Mouse (Mus musculus): ENCODE results near the gene Hddc2. TPM values are rescaled to one million over a fixed set of nuclear protein-coding genes. Genes with fewer than 3 reads are reported as not detected.
A peak's percentile ranks its signal among the peaks of the same experiment; 100 is the strongest.

The Hddc2 gene
- 54.3 and 54.5 TPM in 2 replicates for polyA plus RNA-seq (2015; fragmentation: Nextera tagmentation; extraction: Ambion mirVana)

DNA sequence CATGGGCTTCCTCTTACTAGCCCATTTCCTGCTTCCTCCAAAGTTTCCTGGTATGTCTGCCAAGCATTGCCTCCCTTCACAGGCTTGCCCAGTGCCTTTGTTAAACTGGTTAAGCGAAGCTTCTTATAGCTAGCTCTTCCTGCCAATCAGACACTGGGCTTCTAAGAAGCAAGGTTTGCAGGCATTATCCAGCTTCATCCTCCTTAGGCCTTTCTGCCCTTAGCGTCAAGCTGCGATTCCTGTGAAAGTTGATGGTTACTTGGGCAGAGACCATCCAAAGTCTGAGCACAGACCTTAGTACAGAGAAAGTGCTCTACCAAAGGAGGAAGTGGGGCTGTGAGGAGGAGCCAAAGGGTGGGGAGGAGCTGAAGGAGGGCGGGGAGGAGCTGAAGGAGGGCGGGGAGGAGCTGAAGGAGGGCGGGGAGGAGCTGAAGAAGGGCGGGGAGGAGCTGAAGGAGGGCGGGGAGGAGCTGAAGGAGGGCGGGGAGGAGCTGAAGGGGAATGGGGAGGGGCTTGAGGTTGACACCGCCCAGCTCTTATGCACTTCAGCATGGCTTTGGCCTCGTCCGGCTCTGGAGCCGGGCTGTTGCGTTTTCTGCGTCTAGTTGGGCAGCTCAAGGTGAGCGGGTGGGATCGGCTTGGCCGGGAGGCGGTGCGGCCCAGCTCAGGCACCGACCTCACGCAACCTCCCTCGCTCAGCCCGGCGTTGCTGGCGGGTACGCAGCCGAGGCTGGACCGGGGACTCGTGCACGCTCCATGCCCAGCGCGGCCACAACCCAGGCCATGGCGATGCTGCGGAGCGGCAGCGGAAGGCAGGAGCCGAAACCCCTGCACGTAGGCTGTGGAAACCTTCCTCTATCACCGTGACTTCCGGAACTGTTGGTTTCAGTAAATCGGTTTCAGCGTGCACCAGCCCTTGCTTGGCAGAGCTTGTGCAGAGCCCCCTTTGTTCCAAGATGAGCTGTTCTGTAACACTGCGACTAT, at the start of gene Hddc2:
TSS of gene Hddc2 (plus strand) at position 519 of the 984 bp plus-strand sequence.
- H3K9ac ChIP-seq, result peak within 1 kb of the TSS; percentile 79
- H3K9me3 ChIP-seq, result no peaks in the 10 kb centered on the region
- ATAC-seq (ENCODE audit: low read depth), result peak; percentile 97
- no peaks in the 10 kb centered on the region for H3K27me3 ChIP-seq
- H3K4me3 ChIP-seq, result peak within 1 kb of the TSS; percentile 74
- WGBS, result 5% methylated on average over 42 of the region's 44 CpGs
- H3K4me1 ChIP-seq (replicated peaks), result peaks cover 11% of the 10 kb centered on the region
- peaks cover 10% of the 10 kb centered on the region; the same call in 1 of the 2 replicates for H3K36me3 ChIP-seq
- H3K27ac ChIP-seq (replicated peaks), result peak within 1 kb of the TSS; percentile 84
- peak within 1 kb of the TSS; percentile 69 for H3K4me2 ChIP-seq

DNA sequence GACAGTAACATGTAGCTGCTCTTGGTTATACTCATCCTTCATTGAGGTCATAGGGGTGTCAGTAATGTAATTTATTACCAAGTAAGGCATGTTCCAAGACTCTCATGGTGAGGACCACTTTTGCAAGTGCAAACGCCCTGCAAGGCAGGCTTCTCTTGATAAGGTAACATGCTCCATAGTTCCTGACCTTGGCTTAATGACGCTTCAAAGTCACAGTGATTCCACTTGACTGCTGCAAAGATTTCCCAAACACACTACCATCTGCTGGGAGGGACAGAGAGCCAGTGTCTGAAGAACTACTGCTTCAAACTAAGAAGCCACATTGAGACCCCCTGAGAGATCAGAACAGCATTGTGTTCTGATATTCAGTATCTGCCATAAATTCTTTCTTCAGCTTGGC, 40.4 kb upstream of the Hddc2 start:
- no peaks in the 10 kb centered on the region for H3K9me3 ChIP-seq
- no peak for ATAC-seq (ENCODE audit: low read depth)
- H3K36me3 ChIP-seq, result no peaks in the 10 kb centered on the region
- no peak overlapping the region for H3K9ac ChIP-seq
- H3K4me3 ChIP-seq, result no peak overlapping the region
- no peaks in the 10 kb centered on the region for H3K4me1 ChIP-seq (replicated peaks)
- H3K27ac ChIP-seq (replicated peaks), result 0 out of 2 replicates have a peak overlapping the region, but pooled peaks have one; percentile 18
- WGBS, result 76% methylated on average over 2 of the region's 2 CpGs
- no peaks in the 10 kb centered on the region for H3K27me3 ChIP-seq
- no peak overlapping the region for H3K4me2 ChIP-seq

DNA sequence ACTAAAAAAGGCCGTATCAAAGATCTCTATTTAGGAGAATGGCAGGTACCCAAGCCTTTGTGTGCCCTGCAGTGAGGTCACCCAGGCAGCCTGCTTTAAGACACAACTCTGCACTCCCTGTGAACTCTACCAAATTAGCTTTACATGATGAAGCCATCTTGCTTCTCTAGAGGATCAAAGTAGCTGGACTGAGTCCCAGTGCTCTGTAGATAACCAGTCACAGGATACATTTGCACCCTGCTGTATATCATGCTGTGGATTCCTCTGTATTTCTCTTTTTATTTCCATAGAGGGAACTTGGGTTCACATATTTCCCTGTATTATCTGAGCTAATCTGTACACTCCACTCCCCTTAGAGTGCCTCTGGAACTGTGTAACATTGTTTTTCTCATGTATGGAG, 40.0 kb upstream of the Hddc2 start:
- no peak for ATAC-seq (ENCODE audit: low read depth)
- H3K27ac ChIP-seq (replicated peaks), result 0 out of 2 replicates have a peak overlapping the region, but pooled peaks have one; percentile 18
- 66% methylated on average over 1 of the region's 1 CpGs for WGBS

DNA sequence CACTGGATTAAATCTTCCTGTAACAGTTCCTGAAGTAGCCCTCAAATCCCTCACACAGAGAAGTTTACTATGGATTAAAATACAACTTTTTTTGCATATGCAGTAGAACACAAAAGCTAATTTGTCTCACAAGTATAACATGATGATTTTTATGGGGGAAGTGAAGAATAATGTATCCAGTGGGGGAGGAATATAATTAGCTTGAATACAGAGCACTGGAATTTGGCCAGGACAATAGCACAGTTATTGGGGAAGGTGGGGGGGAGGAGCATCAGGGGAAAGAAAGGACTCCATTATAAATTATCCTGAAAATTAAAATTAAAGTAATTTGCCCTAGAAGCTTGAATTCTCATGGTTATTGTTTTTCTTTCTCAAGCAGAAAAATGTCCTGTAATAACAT, 25.4 kb upstream of the Hddc2 start:
- H3K4me3 ChIP-seq, result no peak overlapping the region
- no peaks in the 10 kb centered on the region for H3K27me3 ChIP-seq
- H3K36me3 ChIP-seq, result no peaks in the 10 kb centered on the region
- H3K4me1 ChIP-seq (replicated peaks), result no peaks in the 10 kb centered on the region
- H3K9me3 ChIP-seq, result no peaks in the 10 kb centered on the region
- H3K9ac ChIP-seq, result no peak overlapping the region
- no peak overlapping the region for H3K4me2 ChIP-seq
- ATAC-seq (ENCODE audit: low read depth), result no peak; the same call in 1 of the 2 replicates
- H3K27ac ChIP-seq (replicated peaks), result no peak overlapping the region

More for the DNA sequence above, 40.0 kb upstream of the Hddc2 start:
- H3K4me1 ChIP-seq (replicated peaks), result no peaks in the 10 kb centered on the region
- no peak overlapping the region for H3K4me2 ChIP-seq
- no peak overlapping the region for H3K9ac ChIP-seq
- no peaks in the 10 kb centered on the region for H3K9me3 ChIP-seq
- no peaks in the 10 kb centered on the region for H3K27me3 ChIP-seq
- H3K4me3 ChIP-seq, result no peak overlapping the region
- H3K36me3 ChIP-seq, result no peaks in the 10 kb centered on the region

DNA sequence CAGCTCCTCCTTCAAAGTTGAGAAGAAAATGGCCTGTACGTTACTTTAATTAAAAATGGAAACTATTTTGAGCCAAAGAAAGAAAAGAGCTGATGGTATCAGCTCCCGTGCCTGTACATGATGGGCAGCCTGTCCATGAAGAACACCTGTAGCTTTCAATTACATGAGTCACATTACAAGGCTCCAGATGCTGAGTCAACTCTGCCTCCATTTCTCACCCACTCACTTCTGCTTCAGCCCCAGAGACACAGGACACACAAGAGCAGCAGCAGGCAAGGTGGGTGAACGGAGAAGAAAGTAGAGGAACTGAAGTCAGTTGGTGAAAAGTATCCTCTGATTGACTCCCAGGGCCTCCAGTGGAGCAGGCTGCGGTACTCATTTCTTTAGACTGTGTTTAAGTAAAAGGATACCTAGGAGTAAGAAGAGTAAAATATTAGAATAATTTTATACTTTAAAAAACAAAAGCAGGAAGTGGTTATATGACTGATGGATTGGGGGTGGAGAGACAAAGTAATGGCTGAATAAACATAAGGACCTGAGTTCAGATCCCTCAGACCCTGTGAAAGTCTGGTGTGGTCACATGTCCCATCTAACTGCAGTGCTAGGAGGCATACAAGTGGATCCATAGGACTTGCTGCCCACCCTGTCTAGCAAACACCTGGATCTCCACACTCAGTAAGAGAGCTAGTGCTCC, 24.3 kb upstream of the Hddc2 start:
- no peaks in the 10 kb centered on the region for H3K9me3 ChIP-seq
- H3K36me3 ChIP-seq, result no peaks in the 10 kb centered on the region
- WGBS, result 91% methylated on average over 4 of the region's 4 CpGs
- H3K4me3 ChIP-seq, result no peak overlapping the region
- no peak for ATAC-seq (ENCODE audit: low read depth)
- H3K27ac ChIP-seq (replicated peaks), result no peak overlapping the region
- H3K9ac ChIP-seq, result no peak overlapping the region
- no peaks in the 10 kb centered on the region for H3K4me1 ChIP-seq (replicated peaks)
- H3K27me3 ChIP-seq, result no peaks in the 10 kb centered on the region
- H3K4me2 ChIP-seq, result no peak overlapping the region

DNA sequence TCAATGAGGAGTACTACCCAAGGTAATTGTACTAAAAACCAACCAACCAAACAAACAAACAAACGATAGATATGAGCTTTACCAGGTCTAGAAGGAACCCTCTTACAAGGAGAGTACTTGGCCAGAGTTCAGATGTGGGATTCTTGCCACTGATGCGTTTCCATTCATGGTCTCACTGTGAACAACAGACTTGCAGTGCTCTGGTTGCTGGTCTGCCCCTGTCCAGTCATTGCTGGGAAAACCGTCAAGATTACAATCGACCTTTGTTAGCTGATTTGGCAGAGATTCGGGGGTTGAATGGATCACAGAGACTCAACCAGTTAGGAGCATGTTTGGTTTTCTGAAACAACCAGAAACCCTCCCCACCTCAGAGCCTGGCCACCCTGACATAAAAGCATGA, 17.5 kb upstream of the Hddc2 start:
- Histone ChIP-seq H3K27ac (replicated peaks) (no peak overlapping the region), H3K4me3 (no peak overlapping the region), H3K4me1 (replicated peaks) (no peaks in the 10 kb centered on the region), H3K36me3 (no peaks in the 10 kb centered on the region), H3K9ac (no peak overlapping the region), H3K9me3 (no peaks in the 10 kb centered on the region), H3K27me3 (no peaks in the 10 kb centered on the region), H3K4me2 (no peak overlapping the region)
- 47% methylated on average over 5 of the region's 5 CpGs for WGBS
- no peak for ATAC-seq (ENCODE audit: low read depth)

DNA sequence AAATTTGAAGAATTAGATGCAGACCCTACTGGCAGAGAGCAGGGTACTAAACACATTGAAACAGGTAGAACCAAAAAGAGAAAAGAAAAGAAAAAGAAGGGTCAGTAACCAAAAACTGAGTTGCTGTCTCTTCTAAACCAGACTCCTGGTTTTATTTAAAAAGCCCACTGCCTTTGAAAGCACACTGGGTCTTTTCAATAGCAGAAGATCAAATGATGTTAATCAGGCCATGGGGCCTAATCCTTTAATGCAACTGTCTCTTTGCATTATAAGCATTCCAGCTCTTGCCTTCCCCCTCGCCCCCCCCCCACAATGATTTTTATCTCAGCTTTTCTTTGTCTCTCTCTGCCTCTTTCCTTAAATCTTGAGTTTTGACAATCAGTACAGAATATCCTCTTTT, 16.7 kb upstream of the Hddc2 start:
- WGBS, result 63% methylated on average over 1 of the region's 1 CpGs
- no peaks in the 10 kb centered on the region for H3K4me1 ChIP-seq (replicated peaks)
- no peaks in the 10 kb centered on the region for H3K9me3 ChIP-seq
- H3K9ac ChIP-seq, result no peak overlapping the region
- no peak for ATAC-seq (ENCODE audit: low read depth)
- H3K4me2 ChIP-seq, result no peak overlapping the region
- no peaks in the 10 kb centered on the region for H3K27me3 ChIP-seq
- no peak overlapping the region for H3K27ac ChIP-seq (replicated peaks)
- no peaks in the 10 kb centered on the region for H3K36me3 ChIP-seq
- H3K4me3 ChIP-seq, result no peak overlapping the region

DNA sequence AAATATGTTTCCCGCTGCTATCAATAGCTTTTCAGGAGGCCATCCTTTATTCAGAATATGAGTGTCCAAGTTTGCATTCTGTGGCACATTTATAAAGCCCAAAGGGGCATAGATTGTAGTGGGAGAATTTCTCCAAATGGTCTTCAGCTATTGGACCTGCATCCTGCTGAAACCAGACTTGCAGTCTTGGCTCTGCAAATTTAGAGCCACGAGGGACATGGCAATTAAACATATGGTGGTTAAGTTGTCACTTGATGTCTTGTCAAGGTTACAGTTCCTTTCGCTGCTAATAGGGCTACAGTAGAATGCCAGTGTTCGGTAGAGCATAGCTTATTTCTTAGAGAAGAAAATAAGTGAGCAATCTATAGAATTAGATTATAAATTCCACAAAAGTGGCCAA, 16.1 kb upstream of the Hddc2 start:
- H3K9ac ChIP-seq, result no peak overlapping the region
- 73% methylated on average over 4 of the region's 4 CpGs for WGBS
- H3K27me3 ChIP-seq, result no peaks in the 10 kb centered on the region
- no peaks in the 10 kb centered on the region for H3K9me3 ChIP-seq
- no peaks in the 10 kb centered on the region for H3K4me1 ChIP-seq (replicated peaks)
- no peaks in the 10 kb centered on the region for H3K36me3 ChIP-seq
- no peak for ATAC-seq (ENCODE audit: low read depth)
- H3K4me3 ChIP-seq, result no peak overlapping the region
- H3K4me2 ChIP-seq, result no peak overlapping the region
- no peak overlapping the region for H3K27ac ChIP-seq (replicated peaks)

DNA sequence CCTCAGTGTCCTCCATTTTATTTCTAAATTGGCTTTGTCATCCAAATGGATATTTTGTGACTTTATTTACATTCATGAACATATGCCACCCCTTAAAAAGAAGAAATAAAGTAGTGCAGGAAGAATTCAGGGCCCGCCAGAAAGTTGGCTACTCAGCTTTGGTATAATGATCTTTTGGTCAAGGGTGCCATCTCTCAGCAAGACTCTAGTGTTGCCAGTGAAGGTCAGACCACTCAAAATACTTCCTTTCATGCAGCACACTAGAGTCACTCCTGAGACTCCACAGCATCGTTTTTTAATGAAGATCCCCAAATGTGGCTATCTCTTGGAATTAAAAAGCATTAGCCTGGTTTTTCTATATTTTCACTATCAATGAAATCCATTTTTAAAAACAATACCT, 14.9 kb upstream of the Hddc2 start:
- 67% methylated on average over 2 of the region's 2 CpGs for WGBS
- Histone ChIP-seq H3K9me3 (no peaks in the 10 kb centered on the region), H3K9ac (no peak overlapping the region), H3K27ac (replicated peaks) (no peak overlapping the region), H3K4me1 (replicated peaks) (no peaks in the 10 kb centered on the region), H3K4me2 (no peak overlapping the region), H3K27me3 (no peaks in the 10 kb centered on the region), H3K36me3 (no peaks in the 10 kb centered on the region), H3K4me3 (no peak overlapping the region)
- no peak for ATAC-seq (ENCODE audit: low read depth)

DNA sequence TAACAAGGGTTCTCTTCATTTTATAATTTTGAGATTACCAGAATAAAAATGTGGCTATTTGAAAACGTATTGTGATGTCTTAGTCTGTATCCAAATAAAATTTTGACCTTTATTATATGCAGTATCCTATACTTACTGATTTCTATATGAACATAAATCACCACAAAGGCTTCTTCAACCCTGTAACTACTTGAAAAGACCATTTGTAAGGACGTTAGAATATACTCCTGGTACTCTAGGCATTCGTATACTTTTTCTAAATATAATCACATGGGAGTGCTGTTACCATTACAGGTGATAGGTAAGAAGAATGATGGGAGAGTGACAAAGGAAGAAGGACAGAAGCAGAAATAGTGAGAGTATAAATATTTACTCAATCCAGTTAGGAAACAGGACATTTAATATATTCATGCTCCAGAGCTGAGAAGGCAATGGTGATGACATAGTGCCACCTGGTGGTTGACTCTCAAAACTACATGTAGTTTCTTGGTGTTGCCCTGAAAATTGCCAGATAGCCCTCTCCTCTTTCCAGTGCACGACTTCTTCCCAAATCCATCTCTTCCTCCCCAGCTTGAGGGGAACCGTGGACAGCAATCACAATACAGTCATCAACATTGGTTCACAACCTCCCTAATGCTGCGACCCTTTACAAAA, 14.1 kb upstream of the Hddc2 start:
- no peak overlapping the region for H3K27ac ChIP-seq (replicated peaks)
- no peaks in the 10 kb centered on the region for H3K36me3 ChIP-seq
- peak; percentile 61 for ATAC-seq (ENCODE audit: low read depth)
- H3K9me3 ChIP-seq, result no peaks in the 10 kb centered on the region
- H3K27me3 ChIP-seq, result no peaks in the 10 kb centered on the region
- H3K4me1 ChIP-seq (replicated peaks), result no peaks in the 10 kb centered on the region
- H3K4me2 ChIP-seq, result no peak overlapping the region
- no peak overlapping the region for H3K4me3 ChIP-seq
- no peak overlapping the region for H3K9ac ChIP-seq
- 38% methylated on average over 6 of the region's 6 CpGs for WGBS

DNA sequence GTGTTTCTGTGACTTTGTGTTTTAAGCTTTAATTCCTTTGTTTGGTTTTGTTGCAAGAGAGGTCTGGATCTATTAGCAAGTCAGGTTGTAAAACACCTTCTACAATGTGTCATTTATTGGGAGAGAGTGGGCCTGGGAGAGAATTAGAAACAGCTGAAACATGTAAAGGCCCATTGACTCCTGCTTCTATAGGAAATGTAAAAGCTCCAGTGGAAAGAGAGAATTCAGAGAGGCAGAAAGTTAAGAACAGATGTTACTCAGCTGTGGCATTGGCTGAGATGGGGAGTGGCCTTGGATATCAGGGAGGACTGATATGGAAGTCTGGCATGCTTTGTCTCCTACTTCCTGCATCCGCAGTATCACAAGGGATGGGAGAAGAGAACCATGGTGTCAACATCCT, 12.9 kb upstream of the Hddc2 start:
- Histone ChIP-seq H3K4me1 (replicated peaks) (no peaks in the 10 kb centered on the region), H3K4me2 (no peak overlapping the region), H3K9me3 (no peaks in the 10 kb centered on the region), H3K9ac (no peak overlapping the region), H3K27me3 (no peaks in the 10 kb centered on the region), H3K4me3 (no peak overlapping the region), H3K27ac (replicated peaks) (no peak overlapping the region), H3K36me3 (no peaks in the 10 kb centered on the region)
- ATAC-seq (ENCODE audit: low read depth), result no peak
- WGBS, result 86% methylated on average over 1 of the region's 1 CpGs

DNA sequence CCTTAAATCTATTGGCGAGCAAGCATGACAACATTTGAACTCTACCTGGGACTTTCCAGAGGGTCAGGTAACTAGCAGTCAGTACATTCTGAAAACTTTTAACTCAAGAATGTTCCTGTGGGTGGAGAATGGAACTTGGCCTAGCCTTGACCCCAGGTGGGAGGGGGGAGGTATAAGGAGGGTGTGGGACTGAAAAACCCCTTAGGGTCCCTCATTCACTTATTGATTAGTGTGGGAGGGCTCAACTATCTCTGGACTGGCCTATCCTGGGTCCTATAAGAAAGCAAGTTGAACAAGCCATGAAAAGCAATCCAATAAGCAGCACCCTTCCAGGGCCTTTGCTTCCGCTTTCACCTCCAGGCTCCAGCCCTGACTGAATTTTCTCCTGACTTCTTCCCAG, 9.7 kb upstream of the Hddc2 start:
- no peak for ATAC-seq (ENCODE audit: low read depth)
- no peak overlapping the region for H3K27ac ChIP-seq (replicated peaks)
- no peak overlapping the region for H3K4me2 ChIP-seq
- no peaks in the 10 kb centered on the region for H3K27me3 ChIP-seq
- H3K4me1 ChIP-seq (replicated peaks), result no peaks in the 10 kb centered on the region
- H3K9me3 ChIP-seq, result no peaks in the 10 kb centered on the region
- WGBS, result 89% methylated on average over 2 of the region's 2 CpGs
- H3K4me3 ChIP-seq, result no peak overlapping the region
- H3K36me3 ChIP-seq, result no peaks in the 10 kb centered on the region
- H3K9ac ChIP-seq, result no peak overlapping the region

Data from neural tube, embryonic 13.5 days (tissue).